Mouse (Mus musculus) testis, postnatal 14 days (tissue): ENCODE results near the gene Creb3l4.

Source experiments
- DNase-seq: peaks from one replicate; pipeline ENCODE4 v3.0.0; 2021; ENCODE audit warnings: low spot score

The Creb3l4 gene

GRCm38 (mm10) chr3:90231507-90232333 lies 11.6 kb downstream of the Creb3l4 start, which contains the start of gene Jtb:
TSS of gene Jtb (plus strand) at chr3:90231597.
- DNase-seq: peak; percentile 93

GRCm38 (mm10) chr3:90231075-90231474 lies 12.2 kb downstream of the Creb3l4 start:
- DNase-seq: no peak

GRCm38 (mm10) chr3:90224331-90224730 lies 19.0 kb downstream of the Creb3l4 start:
- DNase-seq: no peak

- DNase-seq: no peak
Observed at GRCm38 (mm10) chr3:90222941-90223340, 20.4 kb downstream of the Creb3l4 start.

- no peak for DNase-seq
Observed at GRCm38 (mm10) chr3:90222455-90222854, 20.9 kb downstream of the Creb3l4 start.

- DNase-seq: no peak
Observed at GRCm38 (mm10) chr3:90221123-90221522, 22.2 kb downstream of the Creb3l4 start.

- peak; percentile 74 for DNase-seq
Observed at GRCm38 (mm10) chr3:90220531-90220951, 22.8 kb downstream of the Creb3l4 start.

GRCm38 (mm10) chr3:90220088-90220487 lies 23.2 kb downstream of the Creb3l4 start:
- no peak for DNase-seq

GRCm38 (mm10) chr3:90215825-90216380 lies 27.4 kb downstream of the Creb3l4 start:
- DNase-seq: no peak

- no peak for DNase-seq
Observed at GRCm38 (mm10) chr3:90213956-90214684, 29.2 kb downstream of the Creb3l4 start.

- peak; percentile 91 for DNase-seq
Observed at GRCm38 (mm10) chr3:90213377-90213866, 29.9 kb downstream of the Creb3l4 start, which contains the start of the genes Rps27 and Rab13. TSS of gene Rps27 (minus strand) at chr3:90213651. TSS of gene Rab13 (plus strand) at chr3:90213695.

- no peak for DNase-seq
Observed at GRCm38 (mm10) chr3:90212723-90213122, 30.6 kb downstream of the Creb3l4 start.

GRCm38 (mm10) chr3:90211475-90212398 lies 31.6 kb downstream of the Creb3l4 start:
- DNase-seq: no peak

GRCm38 (mm10) chr3:90209908-90210566 lies 33.3 kb downstream of the Creb3l4 start:
- no peak for DNase-seq

- no peak for DNase-seq
Observed at GRCm38 (mm10) chr3:90208662-90209061, 34.6 kb downstream of the Creb3l4 start.

GRCm38 (mm10) chr3:90204582-90204981 lies 38.7 kb downstream of the Creb3l4 start:
- DNase-seq: no peak

- DNase-seq: no peak
Observed at GRCm38 (mm10) chr3:90203619-90204018, 39.7 kb downstream of the Creb3l4 start.

GRCm38 (mm10) chr3:90202884-90203283 lies 40.4 kb downstream of the Creb3l4 start:
- DNase-seq: no peak

GRCm38 (mm10) chr3:90197548-90197947 lies 45.8 kb downstream of the Creb3l4 start:
- DNase-seq: no peak

GRCm38 (mm10) chr3:90195644-90196043 lies 47.7 kb downstream of the Creb3l4 start:
- no peak for DNase-seq

GRCm38 (mm10) chr3:90194759-90195158 lies 48.6 kb downstream of the Creb3l4 start:
- DNase-seq: no peak
